Mouse (Mus musculus): ENCODE results near the gene Sgms2. TPM values are rescaled to one million over a fixed set of nuclear protein-coding genes. Genes with fewer than 3 reads are reported as not detected.

The Sgms2 gene
- polyA plus RNA-seq (2012; rRNA removed) = 6.9 and 11.3 TPM in 2 replicates

DNA sequence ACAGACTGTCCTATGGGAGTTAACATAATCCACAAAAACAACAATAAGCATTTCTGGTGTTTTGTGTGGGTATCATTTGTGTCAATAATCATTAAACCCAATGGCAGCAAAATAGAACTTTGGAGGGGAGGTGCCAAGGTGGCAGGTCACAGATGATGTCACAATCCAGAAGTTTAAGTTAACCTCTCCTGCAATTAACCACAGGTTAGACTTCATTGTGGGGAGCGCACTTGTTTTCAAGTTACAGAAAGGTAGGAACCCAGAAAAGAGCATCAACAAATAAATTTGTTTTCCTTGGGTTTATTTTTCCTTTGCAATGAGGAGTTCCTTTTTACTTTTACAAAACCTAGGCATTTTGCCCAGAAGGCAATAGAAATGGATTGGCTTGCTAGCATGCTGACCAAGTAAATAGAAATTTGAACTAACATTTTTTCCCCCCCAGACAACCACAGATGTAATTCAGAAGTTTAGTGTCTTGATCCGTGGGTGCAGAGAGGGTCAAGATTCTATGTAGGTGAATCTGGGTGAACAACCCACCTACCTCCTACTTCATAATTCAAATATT is at the start of gene Sgms2:
Gene Sgms2 (minus strand): TSS at position 51 of the 565 bp plus-strand sequence.
- 60% methylated on average over 2 of the region's 2 CpGs for WGBS
- DNase-seq (ENCODE audit: low read depth, low spot score) = no peak

DNA sequence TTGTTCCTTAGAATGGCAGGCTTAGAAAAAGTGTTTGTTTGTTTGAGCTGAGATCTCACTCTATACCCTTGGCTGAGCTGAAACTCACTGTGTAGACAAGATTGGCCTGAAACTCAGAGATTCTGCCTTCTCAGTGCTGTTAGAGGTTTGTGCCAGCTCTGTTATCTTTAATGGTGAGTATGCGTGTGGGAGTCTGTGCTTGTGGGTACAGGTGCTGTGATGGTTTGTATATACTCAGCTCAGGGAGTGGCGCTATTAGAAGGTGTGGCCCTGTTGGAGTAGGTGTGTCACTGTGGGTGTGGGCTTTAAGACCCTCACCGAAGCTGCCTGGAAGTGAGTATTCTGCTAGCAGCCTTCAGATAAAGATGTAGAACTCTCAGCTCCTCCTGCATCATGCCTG is 34.0 kb upstream of the Sgms2 start:
- DNase-seq (ENCODE audit: low read depth, low spot score) = no peak
- WGBS = 39% methylated on average over 3 of the region's 3 CpGs

GRCm38 (mm10) chr3:131524779-131525178 is 33.6 kb upstream of the Sgms2 start:
- DNase-seq (ENCODE audit: low read depth, low spot score) = no peak
- WGBS = 36% methylated on average over 11 of the region's 11 CpGs

- DNase-seq (ENCODE audit: low read depth, low spot score) = no peak
- WGBS = 61% methylated on average over 5 of the region's 5 CpGs
Measured at GRCm38 (mm10) chr3:131524210-131524609, 33.0 kb upstream of the Sgms2 start.

GRCm38 (mm10) chr3:131523749-131524148 is 32.5 kb upstream of the Sgms2 start:
- 75% methylated on average over 9 of the region's 9 CpGs for WGBS
- no peak for DNase-seq (ENCODE audit: low read depth, low spot score)

DNA sequence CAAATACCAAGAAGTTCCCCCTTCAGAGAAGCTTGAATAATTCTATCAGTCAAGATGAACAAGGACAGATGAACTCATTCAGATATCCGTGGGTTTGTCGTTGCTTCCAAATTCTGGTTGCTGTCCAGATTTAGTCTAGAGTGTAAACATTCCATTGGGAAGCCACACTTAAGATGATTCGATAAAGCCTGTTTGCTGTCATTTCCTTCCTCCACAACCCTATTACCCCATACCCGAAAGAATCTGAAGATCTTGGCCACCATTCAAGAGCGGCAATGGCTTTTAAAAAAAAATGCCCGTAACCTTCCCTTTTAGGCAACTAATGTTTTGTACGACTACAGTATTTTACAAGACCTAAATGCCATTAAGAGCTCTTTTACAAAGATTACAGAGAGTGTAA is 31.0 kb upstream of the Sgms2 start:
- WGBS = 48% methylated on average over 7 of the region's 7 CpGs
- no peak for DNase-seq (ENCODE audit: low read depth, low spot score)

GRCm38 (mm10) chr3:131521206-131521605 is 30.0 kb upstream of the Sgms2 start:
- DNase-seq (ENCODE audit: low read depth, low spot score) = no peak
- WGBS = 74% methylated on average over 4 of the region's 4 CpGs

DNA sequence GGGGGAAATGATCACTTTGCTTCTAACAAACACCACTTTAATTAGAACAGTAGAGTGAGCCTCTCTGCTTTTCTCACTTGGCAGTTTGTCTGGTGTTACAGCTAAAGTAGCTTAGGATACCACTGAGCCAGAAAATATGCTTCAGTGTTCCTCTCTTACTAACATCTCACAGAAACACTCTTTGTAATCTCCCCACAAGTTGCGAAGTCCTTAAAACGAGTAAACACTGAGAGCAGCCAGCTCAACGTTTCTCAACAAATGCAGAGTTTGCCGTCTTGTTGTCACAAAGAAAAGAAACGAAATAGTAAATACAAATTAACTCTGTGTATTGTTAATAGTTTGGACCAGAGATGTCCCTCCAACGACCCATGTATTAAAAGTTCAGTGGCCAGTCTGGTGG is 26.5 kb upstream of the Sgms2 start:
- WGBS = 69% methylated on average over 6 of the region's 6 CpGs
- DNase-seq (ENCODE audit: low read depth, low spot score) = no peak

- DNase-seq (ENCODE audit: low read depth, low spot score) = no peak
- WGBS = 71% methylated on average over 7 of the region's 7 CpGs
Measured at GRCm38 (mm10) chr3:131516332-131516999, 25.3 kb upstream of the Sgms2 start.

DNA sequence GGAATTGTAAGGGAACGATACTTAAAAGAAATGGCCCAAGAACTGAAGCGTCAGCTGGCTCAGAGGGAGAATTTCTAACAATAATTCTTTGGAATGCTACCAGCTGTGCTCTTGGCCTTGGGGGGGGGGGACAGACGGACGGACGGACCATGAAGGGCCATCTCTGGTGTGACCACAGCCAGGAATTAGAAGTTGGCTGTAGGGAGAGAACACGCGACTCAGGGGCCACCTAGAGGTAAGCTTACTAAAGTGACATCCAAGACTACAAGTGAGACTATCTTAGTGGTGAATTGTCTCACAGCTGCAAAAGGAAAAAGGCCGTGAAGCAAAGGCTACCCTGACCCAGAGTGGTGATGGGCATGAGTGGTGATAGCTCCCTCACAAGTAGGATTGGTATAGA is 20.4 kb upstream of the Sgms2 start:
- no peak for DNase-seq (ENCODE audit: low read depth, low spot score)

DNA sequence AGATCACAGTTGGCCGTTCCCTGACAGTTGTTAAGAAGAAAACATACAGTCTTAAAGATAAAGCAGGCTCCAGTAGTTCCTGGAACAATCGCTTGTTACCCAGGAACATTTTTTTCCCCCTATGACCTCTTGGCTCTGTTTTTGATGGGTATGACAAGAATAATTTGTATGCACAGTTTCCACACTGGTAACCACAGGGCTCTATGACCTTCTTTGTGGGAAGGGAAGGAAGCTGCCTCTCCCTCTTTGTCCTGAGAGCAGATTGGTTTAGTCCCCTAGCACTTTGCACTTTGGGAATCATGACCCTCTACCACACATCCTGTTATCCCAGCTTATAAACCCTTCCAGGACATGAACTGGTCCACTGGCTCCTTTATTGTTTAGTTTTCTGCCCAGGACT is 16.8 kb upstream of the Sgms2 start:
- WGBS = 60% methylated on average over 2 of the region's 2 CpGs
- DNase-seq (ENCODE audit: low read depth, low spot score) = no peak

More for the DNA sequence above, 20.4 kb upstream of the Sgms2 start:
- WGBS = 51% methylated on average over 8 of the region's 8 CpGs

DNA sequence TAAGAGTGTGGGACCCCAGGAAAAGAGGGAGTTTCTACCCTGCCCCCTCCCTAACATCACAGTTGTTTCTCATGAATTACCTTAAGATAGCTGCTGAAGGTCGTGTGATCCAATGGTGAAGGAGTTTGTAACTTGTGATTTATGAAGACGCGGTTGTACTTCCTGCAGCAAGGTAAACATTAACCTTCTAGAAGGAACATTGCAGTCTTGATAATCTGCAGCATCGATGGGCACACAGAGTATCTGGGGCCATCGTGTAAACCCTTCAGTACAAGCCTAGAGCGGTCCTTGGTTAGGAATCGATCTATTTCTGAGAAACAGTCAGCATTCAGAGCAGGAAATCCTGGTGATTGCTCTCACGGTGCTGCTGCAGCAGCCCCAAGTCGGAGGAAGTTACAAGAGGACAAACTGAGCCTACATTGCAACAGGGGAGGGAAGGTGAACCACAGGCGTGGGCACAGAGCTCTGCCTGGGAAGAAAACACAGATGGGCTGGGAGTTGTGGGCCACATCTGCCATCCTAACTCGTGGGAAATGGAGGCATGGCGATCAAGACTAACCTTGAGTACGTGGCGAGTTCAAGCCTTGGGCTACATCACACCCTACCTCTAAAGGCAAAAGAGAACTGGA is 13.5 kb upstream of the Sgms2 start:
- no peak for DNase-seq (ENCODE audit: low read depth, low spot score)
- 41% methylated on average over 14 of the region's 14 CpGs for WGBS

- DNase-seq (ENCODE audit: low read depth, low spot score) = no peak
- 77% methylated on average over 10 of the region's 10 CpGs for WGBS
Measured at GRCm38 (mm10) chr3:131501677-131502370, 10.6 kb upstream of the Sgms2 start.

GRCm38 (mm10) chr3:131499651-131500050 is 8.4 kb upstream of the Sgms2 start:
- DNase-seq (ENCODE audit: low read depth, low spot score) = no peak
- WGBS = 85% methylated on average over 6 of the region's 6 CpGs

- no peak for DNase-seq (ENCODE audit: low read depth, low spot score)
- WGBS = 60% methylated on average over 10 of the region's 10 CpGs
Measured at GRCm38 (mm10) chr3:131496506-131497122, 5.4 kb upstream of the Sgms2 start.

- DNase-seq (ENCODE audit: low read depth, low spot score) = no peak
- 67% methylated on average over 1 of the region's 1 CpGs for WGBS
Measured at GRCm38 (mm10) chr3:131495076-131495475, 3.9 kb upstream of the Sgms2 start.

- DNase-seq (ENCODE audit: low read depth, low spot score) = no peak
- 25% methylated on average over 6 of the region's 6 CpGs for WGBS
Measured at GRCm38 (mm10) chr3:131493194-131493593, 2.0 kb upstream of the Sgms2 start.

- WGBS = 94% methylated on average over 7 of the region's 7 CpGs
- no peak for DNase-seq (ENCODE audit: low read depth, low spot score)
Measured at GRCm38 (mm10) chr3:131491980-131492379, 769 bp upstream of the Sgms2 start.

- no peak for DNase-seq (ENCODE audit: low read depth, low spot score)
- under 1% methylated on average over 78 of the region's 78 CpGs for WGBS
Measured at GRCm38 (mm10) chr3:131490143-131490908, 885 bp downstream of the Sgms2 start.
